Mouse (Mus musculus): ENCODE results near the gene Eprs.

GRCm38 (mm10) chr1:185334136-185334535, 28.7 kb upstream of the Eprs start:
- TF ChIP-seq POLR2A (IDR thresholded peaks at IDR 0.05; ENCODE audit: extremely low read depth, insufficient read depth, low read length): no peak
- no peak for TF ChIP-seq CTCF (IDR thresholded peaks at IDR 0.05; ENCODE audit: low read depth, low read length)

Data from liver, adult 2 months (tissue).